Mouse (Mus musculus): ENCODE results near the gene Sema4d.
A peak's percentile ranks its signal among the peaks of the same experiment; 100 is the strongest.
"Not testable (repeated sequence)": the region's sequence is repeated elsewhere in the genome, so short reads cannot be mapped to it uniquely, and the experiment has no call there.

Gene Sema4d

GRCm38 (mm10) chr13:51685290-51685966, 108.1 kb downstream of the Sema4d start:
- DNase-seq (ENCODE audit: extremely low spot score, low spot score) = no peak

GRCm38 (mm10) chr13:51681634-51682033, 111.9 kb downstream of the Sema4d start:
- no peak for DNase-seq (ENCODE audit: extremely low spot score, low spot score)

- DNase-seq (ENCODE audit: extremely low spot score, low spot score) = no peak
Observed at GRCm38 (mm10) chr13:51681076-51681475, 112.5 kb downstream of the Sema4d start.

- DNase-seq (ENCODE audit: extremely low spot score, low spot score) = no peak
Observed at GRCm38 (mm10) chr13:51679332-51679731, 114.2 kb downstream of the Sema4d start.

- no peak for DNase-seq (ENCODE audit: extremely low spot score, low spot score)
Observed at GRCm38 (mm10) chr13:51678687-51679086, 114.9 kb downstream of the Sema4d start.

- DNase-seq (ENCODE audit: extremely low spot score, low spot score) = no peak
Observed at GRCm38 (mm10) chr13:51677630-51678185, 115.8 kb downstream of the Sema4d start.

GRCm38 (mm10) chr13:51677041-51677440, 116.5 kb downstream of the Sema4d start:
- no peak for DNase-seq (ENCODE audit: extremely low spot score, low spot score)

GRCm38 (mm10) chr13:51676641-51677040, 116.9 kb downstream of the Sema4d start:
- no peak for DNase-seq (ENCODE audit: extremely low spot score, low spot score)

GRCm38 (mm10) chr13:51668195-51668594, 125.4 kb downstream of the Sema4d start:
- not testable (repeated sequence) for DNase-seq (ENCODE audit: extremely low spot score, low spot score)

- DNase-seq (ENCODE audit: extremely low spot score, low spot score) = no peak
Observed at GRCm38 (mm10) chr13:51663561-51663960, 130.0 kb downstream of the Sema4d start.

- DNase-seq (ENCODE audit: extremely low spot score, low spot score) = no peak
Observed at GRCm38 (mm10) chr13:51659573-51659972, 134.0 kb downstream of the Sema4d start.

GRCm38 (mm10) chr13:51658094-51658493, 135.5 kb downstream of the Sema4d start:
- no peak for DNase-seq (ENCODE audit: extremely low spot score, low spot score)

- DNase-seq (ENCODE audit: extremely low spot score, low spot score) = no peak
Observed at GRCm38 (mm10) chr13:51656516-51657235, 136.9 kb downstream of the Sema4d start.

- no peak for DNase-seq (ENCODE audit: extremely low spot score, low spot score)
Observed at GRCm38 (mm10) chr13:51653961-51654360, 139.6 kb downstream of the Sema4d start.

- DNase-seq (ENCODE audit: extremely low spot score, low spot score) = no peak
Observed at GRCm38 (mm10) chr13:51653159-51653558, 140.4 kb downstream of the Sema4d start.

GRCm38 (mm10) chr13:51651408-51652064, 142.0 kb downstream of the Sema4d start, which contains the start of gene Secisbp2:
Gene Secisbp2 (plus strand): TSS chr13:51651697.
- peak; percentile 94 for DNase-seq (ENCODE audit: extremely low spot score, low spot score)

- no peak for DNase-seq (ENCODE audit: extremely low spot score, low spot score)
Observed at GRCm38 (mm10) chr13:51649740-51650139, 143.8 kb downstream of the Sema4d start.

- DNase-seq (ENCODE audit: extremely low spot score, low spot score) = no peak
Observed at GRCm38 (mm10) chr13:51648237-51648636, 145.3 kb downstream of the Sema4d start.

- no peak for DNase-seq (ENCODE audit: extremely low spot score, low spot score)
Observed at GRCm38 (mm10) chr13:51647770-51648169, 145.8 kb downstream of the Sema4d start.

- DNase-seq (ENCODE audit: extremely low spot score, low spot score) = no peak
Observed at GRCm38 (mm10) chr13:51646362-51647027, 147.1 kb downstream of the Sema4d start.

GRCm38 (mm10) chr13:51645872-51646271, 147.7 kb downstream of the Sema4d start:
- DNase-seq (ENCODE audit: extremely low spot score, low spot score) = peak; percentile 23
